Mouse (Mus musculus): Measurements from ENCODE around the gene Morn4. TPM values are rescaled to one million over a fixed set of nuclear protein-coding genes. Genes with fewer than 3 reads are reported as not detected.

Gene Morn4
- total and polyA plus RNA-seq, 2 experiments from 2014 or later, result 42.9 to 108 TPM

DNA sequence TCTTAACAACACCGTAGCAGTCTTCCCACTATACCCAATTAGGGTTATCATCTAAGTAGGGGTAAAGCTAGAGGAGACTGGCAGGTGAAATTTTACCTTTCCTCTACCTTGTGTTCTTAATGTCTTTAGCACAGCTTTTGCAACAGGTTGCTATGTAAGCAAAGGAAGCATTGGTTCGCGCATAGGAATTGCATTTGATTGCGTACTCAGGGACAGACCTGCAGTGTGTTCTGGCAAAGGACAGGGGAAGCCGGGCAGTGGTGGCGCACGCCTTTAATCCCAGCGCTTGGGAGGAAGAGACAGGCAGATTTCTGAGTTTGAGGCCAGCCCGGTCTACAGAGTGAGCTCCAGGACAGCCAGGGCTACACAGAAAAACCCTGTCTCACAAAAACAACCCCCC lies 32.0 kb upstream of the Morn4 start:
- Histone ChIP-seq H3K9me3 (ENCODE audit: low read length) (no peaks in the 10 kb centered on the region), H3K4me3 (ENCODE audit: low read length) (no peak overlapping the region), H3K4me1 (ENCODE audit: insufficient read depth, low read length) (no peaks in the 10 kb centered on the region), H3K27me3 (ENCODE audit: insufficient read depth, low read length) (no peaks in the 10 kb centered on the region), H3K9ac (replicated peaks; ENCODE audit: low read length) (no peak overlapping the region), H3K4me2 (ENCODE audit: low read depth, low read length) (no peak overlapping the region), H3K36me3 (ENCODE audit: insufficient read depth, low read length) (peaks cover 51% of the 10 kb centered on the region), H3K27ac (no peak overlapping the region)
- no peak for ATAC-seq
- WGBS, result 96% methylated on average over 9 of the region's 9 CpGs
- no peak for TF ChIP-seq CTCF (IDR thresholded peaks at IDR 0.05; ENCODE audit: low read depth)
- no peak for DNase-seq (ENCODE audit: low spot score)

DNA sequence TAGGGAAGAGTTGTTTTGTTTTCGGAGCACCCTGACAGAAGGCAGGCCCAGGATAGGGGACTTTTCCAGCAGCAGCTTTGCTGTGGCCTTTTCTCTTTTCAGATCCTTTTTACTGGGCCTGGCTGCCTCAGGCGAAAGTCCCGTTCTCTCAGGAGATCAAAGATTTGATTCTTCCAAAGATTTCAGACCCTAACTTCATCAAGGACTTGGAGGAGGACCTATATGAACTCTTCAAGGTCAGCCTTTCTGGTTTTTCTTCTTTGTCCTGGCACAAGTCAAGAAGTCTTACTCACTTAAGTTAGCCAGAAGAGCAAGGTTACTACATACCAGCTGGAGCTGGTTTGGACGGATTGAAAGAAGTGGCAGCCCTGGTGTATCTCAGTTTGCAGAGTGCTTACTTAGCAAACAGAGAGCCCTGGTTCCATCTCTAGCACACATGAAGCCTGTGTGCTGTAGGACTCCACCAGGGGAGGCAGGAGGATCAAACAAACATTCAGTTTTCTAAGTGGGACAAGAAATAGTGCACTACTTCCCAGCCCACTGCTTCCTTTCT lies 29.7 kb upstream of the Morn4 start:
- Histone ChIP-seq H3K27me3 (ENCODE audit: insufficient read depth, low read length) (no peaks in the 10 kb centered on the region), H3K27ac (no peak overlapping the region), H3K36me3 (ENCODE audit: insufficient read depth, low read length) (peaks cover 37% of the 10 kb centered on the region), H3K4me2 (ENCODE audit: low read depth, low read length) (no peak overlapping the region), H3K9me3 (ENCODE audit: low read length) (no peaks in the 10 kb centered on the region), H3K4me3 (ENCODE audit: low read length) (no peak overlapping the region), H3K4me1 (ENCODE audit: insufficient read depth, low read length) (no peaks in the 10 kb centered on the region), H3K9ac (replicated peaks; ENCODE audit: low read length) (no peak overlapping the region)
- WGBS, result 93% methylated on average over 4 of the region's 4 CpGs
- no peak for TF ChIP-seq CTCF (IDR thresholded peaks at IDR 0.05; ENCODE audit: low read depth)
- no peak for DNase-seq (ENCODE audit: low spot score)
- no peak for ATAC-seq

GRCm38 (mm10) chr19:42104681-42105080 lies 18.5 kb upstream of the Morn4 start:
- Histone ChIP-seq H3K4me3 (ENCODE audit: low read length) (no peak overlapping the region), H3K4me2 (ENCODE audit: low read depth, low read length) (no peak overlapping the region), H3K4me1 (ENCODE audit: insufficient read depth, low read length) (no peaks in the 10 kb centered on the region), H3K36me3 (ENCODE audit: insufficient read depth, low read length) (peaks cover 36% of the 10 kb centered on the region), H3K9me3 (ENCODE audit: low read length) (no peaks in the 10 kb centered on the region), H3K27me3 (ENCODE audit: insufficient read depth, low read length) (no peaks in the 10 kb centered on the region), H3K27ac (no peak overlapping the region), H3K9ac (replicated peaks; ENCODE audit: low read length) (no peak overlapping the region)
- ATAC-seq, result no peak
- no peak for TF ChIP-seq CTCF (IDR thresholded peaks at IDR 0.05; ENCODE audit: low read depth)
- WGBS, result 97% methylated on average over 9 of the region's 9 CpGs
- no peak for DNase-seq (ENCODE audit: low spot score)

GRCm38 (mm10) chr19:42099406-42099805 lies 13.2 kb upstream of the Morn4 start:
- Histone ChIP-seq H3K9ac (replicated peaks; ENCODE audit: low read length) (no peak overlapping the region), H3K9me3 (ENCODE audit: low read length) (no peaks in the 10 kb centered on the region), H3K4me2 (ENCODE audit: low read depth, low read length) (no peak overlapping the region), H3K4me3 (ENCODE audit: low read length) (no peak overlapping the region), H3K4me1 (ENCODE audit: insufficient read depth, low read length) (no peaks in the 10 kb centered on the region), H3K27me3 (ENCODE audit: insufficient read depth, low read length) (no peaks in the 10 kb centered on the region), H3K27ac (no peak overlapping the region), H3K36me3 (ENCODE audit: insufficient read depth, low read length) (peaks cover 15% of the 10 kb centered on the region; the same call in 1 of the 2 replicates)
- DNase-seq (ENCODE audit: low spot score) (no peak), ATAC-seq (no peak)
- no peak for TF ChIP-seq CTCF (IDR thresholded peaks at IDR 0.05; ENCODE audit: low read depth)
- 91% methylated on average over 3 of the region's 3 CpGs for WGBS

- H3K9me3 ChIP-seq (ENCODE audit: low read length), result no peaks in the 10 kb centered on the region
- DNase-seq (ENCODE audit: low spot score) (peak; percentile 43), ATAC-seq (peak; percentile 57)
- WGBS, result 0% methylated on average over 52 of the region's 52 CpGs
- no peaks in the 10 kb centered on the region for H3K36me3 ChIP-seq (ENCODE audit: insufficient read depth, low read length)
- no peaks in the 10 kb centered on the region for H3K27me3 ChIP-seq (ENCODE audit: insufficient read depth, low read length)
- H3K4me2 ChIP-seq (ENCODE audit: low read depth, low read length), result peak overlapping the region; percentile 66
- peaks cover 10% of the 10 kb centered on the region for H3K4me1 ChIP-seq (ENCODE audit: insufficient read depth, low read length)
- peak overlapping the region; percentile 90 for H3K9ac ChIP-seq (replicated peaks; ENCODE audit: low read length)
- peak overlapping the region; percentile 93 for H3K27ac ChIP-seq
- no peak for TF ChIP-seq CTCF (IDR thresholded peaks at IDR 0.05; ENCODE audit: low read depth)
- H3K4me3 ChIP-seq (ENCODE audit: low read length), result peak overlapping the region; percentile 85
These were observed 4.5 kb upstream of the Morn4 start for GRCm38 (mm10) chr19:42090637-42091141.

DNA sequence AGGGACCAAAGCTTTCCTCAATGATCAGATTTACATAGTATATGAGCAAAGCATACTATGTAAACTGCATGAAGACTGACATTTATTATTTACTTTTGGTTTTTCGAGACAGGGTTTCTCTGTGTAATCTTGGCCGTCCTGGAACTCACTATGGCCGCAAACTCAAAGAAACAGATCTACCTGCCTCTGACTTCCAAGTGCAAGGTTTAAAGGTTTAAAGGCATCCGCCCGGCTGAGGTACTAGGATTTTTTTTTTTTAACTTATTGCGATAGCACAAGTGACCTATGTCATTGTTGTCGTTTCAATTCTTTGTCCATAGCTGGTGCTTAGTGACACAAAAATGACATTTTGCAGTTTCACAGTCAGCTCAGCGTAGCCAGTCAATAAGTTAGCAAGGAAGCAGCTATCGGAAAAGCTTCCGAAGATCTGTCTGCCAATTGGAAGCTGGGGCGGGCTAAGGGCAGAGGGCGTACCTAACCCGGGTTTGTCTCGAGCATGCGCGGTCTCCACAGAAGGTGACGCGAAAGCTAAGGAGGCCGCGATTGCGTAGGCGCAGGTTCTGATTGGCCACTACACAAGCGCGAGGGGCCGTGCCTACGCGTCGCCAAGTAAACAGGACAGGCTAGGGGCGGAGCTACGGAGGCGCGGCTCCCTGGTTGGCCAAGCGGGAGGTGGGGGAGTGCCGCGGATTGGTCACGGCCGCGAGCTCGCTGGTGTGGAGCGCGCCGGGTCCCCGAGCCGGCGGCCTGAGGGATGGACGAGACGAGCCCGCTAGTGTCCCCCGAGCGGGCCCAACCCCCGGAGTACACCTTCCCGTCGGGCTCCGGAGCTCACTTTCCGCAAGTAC lies 3.8 kb upstream of the Morn4 start, which contains the start of gene Pi4k2a:
TSS of gene Pi4k2a (plus strand) at position 723 of the 848 bp plus-strand sequence.
- WGBS, result under 1% methylated on average over 55 of the region's 55 CpGs
- Histone ChIP-seq H3K9me3 (ENCODE audit: low read length) (no peaks in the 10 kb centered on the region), H3K27ac (peak within 1 kb of the TSS; percentile 93), H3K36me3 (ENCODE audit: insufficient read depth, low read length) (no peaks in the 10 kb centered on the region), H3K4me1 (ENCODE audit: insufficient read depth, low read length) (peaks cover 10% of the 10 kb centered on the region), H3K9ac (replicated peaks; ENCODE audit: low read length) (peak within 1 kb of the TSS; percentile 90), H3K4me3 (ENCODE audit: low read length) (peak within 1 kb of the TSS; percentile 85), H3K4me2 (ENCODE audit: low read depth, low read length) (peak within 1 kb of the TSS; percentile 66), H3K27me3 (ENCODE audit: insufficient read depth, low read length) (no peaks in the 10 kb centered on the region)
- TF ChIP-seq CTCF (IDR thresholded peaks at IDR 0.05; ENCODE audit: low read depth), result no peak
- ATAC-seq (peak; percentile 98), DNase-seq (ENCODE audit: low spot score) (peak; percentile 100)

All from hindbrain, postnatal 0 days (tissue).